Mouse (Mus musculus) liver, embryonic 14.5 days (tissue): Measurements from ENCODE around the gene Ptpn13. TPM values are rescaled to one million over a fixed set of nuclear protein-coding genes. Genes with fewer than 3 reads are reported as not detected.

Experiments
- ATAC-seq: fragments of 200-750 bp; cut with Nextera tagmentation; 2 replicates; pipeline ENCODE4 v1.8.0; 2017; ENCODE audit warnings: moderate number of reproducible peaks, mild to moderate bottlenecking, moderate library complexity; ENCODE audit not compliant: insufficient read depth
- DNase-seq, 3 experiments: peaks; one replicate each; pipeline ENCODE4 v3.0.0-alpha.2; 2012 to 2013; ENCODE audit warnings: low read depth in 3 of 3, low spot score in 3 of 3
- H3K27ac ChIP-seq: fragments of 300-500 bp; sonication (generic); 2 replicates; pipeline ENCODE4 v1.5.1; 2014; ENCODE audit warnings: moderate library complexity, mild to moderate bottlenecking, control low read depth, inconsistent platforms
- H3K27me3 ChIP-seq: fragments of 300-500 bp; sonication (generic); 2 replicates; pipeline ENCODE4 v1.6.1; 2014; ENCODE audit warnings: mild to moderate bottlenecking, low read length, moderate library complexity; ENCODE audit not compliant: control insufficient read depth, insufficient read depth
- H3K36me3 ChIP-seq: fragments of 300-500 bp; sonication (generic); replicated peaks from 2 replicates; pipeline ENCODE4 v1.6.1; 2014; ENCODE audit warnings: low read depth; ENCODE audit not compliant: control insufficient read depth, insufficient read depth
- H3K4me1 ChIP-seq, 2 experiments: fragments of 200-500 bp in 1 of 2; fragments of 300-500 bp in 1 of 2; sonication (generic) in 1 of 2; replicated peaks; 2 replicates each; pipeline ENCODE4 v1.6.1; 2012 to 2014; ENCODE audit warnings: antibody characterized with exemption in 1 of 2, inconsistent platforms in 1 of 2, low read length in 1 of 2; ENCODE audit not compliant: control insufficient read depth in 2 of 2, insufficient read depth in 2 of 2
- H3K4me2 ChIP-seq: fragments of 300-500 bp; sonication (generic); 2 replicates; pipeline ENCODE4 v1.6.1; 2014; ENCODE audit warnings: low read depth, mild to moderate bottlenecking, control low read depth, moderate library complexity
- H3K4me3 ChIP-seq, 2 experiments: fragments of 200-500 bp in 1 of 2; fragments of 300-500 bp in 1 of 2; sonication (generic) in 1 of 2; 2 replicates each; pipeline ENCODE4 v1.5.1; 2012 to 2014; ENCODE audit warnings: low read depth in 2 of 2, low read length in 2 of 2, mild to moderate bottlenecking in 2 of 2, control low read depth in 1 of 2, inconsistent platforms in 1 of 2, moderate library complexity in 1 of 2; ENCODE audit not compliant: insufficient read depth in 1 of 2
- H3K9ac ChIP-seq: fragments of 300-500 bp; sonication (generic); replicated peaks from 2 replicates; pipeline ENCODE4 v1.6.1; 2014; ENCODE audit warnings: mild to moderate bottlenecking, control low read depth, moderate library complexity
- H3K9me3 ChIP-seq: fragments of 300-500 bp; sonication (generic); 2 replicates; pipeline ENCODE4 v1.6.1; 2016; ENCODE audit warnings: low read length, mixed read lengths; ENCODE audit not compliant: control insufficient read depth
- CTCF ChIP-seq: IDR thresholded peaks from 2 replicates; pipeline ENCODE4 v1.5.1; 2016; ENCODE audit warnings: antibody characterized with exemption, low read depth, control low read depth
- EP300 ChIP-seq: IDR thresholded peaks from 2 replicates; pipeline ENCODE4 v1.6.1; 2016; ENCODE audit warnings: antibody characterized with exemption, low read depth
- WGBS: fragments of 180-500 bp; shearing (Covaris S2); extraction: QIAGEN DNeasy Blood & Tissue Kit; methylation state at CpG from one replicate; pipeline ENCODE4 v1.1.7; 2014; ENCODE audit not compliant: insufficient replicate concordance; 5-methylcytosine and 5-hydroxymethylcytosine counted together
- polyA plus RNA-seq, 2 experiments: library from polyadenylated mRNA; depleted of rRNA in 1 of 2; stranded (reverse) in 1 of 2; unstranded in 1 of 2; fragments of >200 nt; fragmentation: Nextera tagmentation in 1 of 2; extraction: Ambion mirVana in 1 of 2; gene quantifications; 2 replicates each; pipeline versions ENCODE4 v1.2.1 to v1.2.3; 2012 to 2014

Gene Ptpn13
- polyA plus RNA-seq, 2 experiments: 0.53 to 1.0 TPM

GRCm38 (mm10) chr5:103530214-103530613 is 105.2 kb downstream of the Ptpn13 start:
- WGBS: 67% methylated on average over 9 of the region's 9 CpGs

GRCm38 (mm10) chr5:103532841-103533390 is 107.9 kb downstream of the Ptpn13 start:
- TF ChIP-seq CTCF: no peak
- no peak for TF ChIP-seq EP300
- Histone ChIP-seq H3K27me3 (no peaks in the 10 kb centered on the region), H3K36me3 (no peaks in the 10 kb centered on the region), H3K9me3 (no peaks in the 10 kb centered on the region), H3K4me3 (no peak overlapping the region), H3K9ac (no peak overlapping the region), H3K27ac (no peak overlapping the region), H3K4me1 (no peaks in the 10 kb centered on the region), H3K4me2 (no peak overlapping the region)
- ATAC-seq (no peak), DNase-seq (no peak)
- WGBS: 77% methylated on average over 11 of the region's 11 CpGs

More at GRCm38 (mm10) chr5:103530214-103530613, 105.2 kb downstream of the Ptpn13 start:
- Histone ChIP-seq H3K9me3 (no peaks in the 10 kb centered on the region), H3K9ac (no peak overlapping the region), H3K36me3 (no peaks in the 10 kb centered on the region), H3K27me3 (no peaks in the 10 kb centered on the region), H3K4me2 (no peak overlapping the region), H3K4me3 (no peak overlapping the region), H3K4me1 (no peaks in the 10 kb centered on the region), H3K27ac (no peak overlapping the region)
- ATAC-seq (no peak), DNase-seq (no peak)
- TF ChIP-seq CTCF: no peak
- no peak for TF ChIP-seq EP300

GRCm38 (mm10) chr5:103534454-103534853 is 109.5 kb downstream of the Ptpn13 start:
- Histone ChIP-seq H3K9me3 (no peaks in the 10 kb centered on the region), H3K36me3 (no peaks in the 10 kb centered on the region), H3K9ac (no peak overlapping the region), H3K27ac (no peak overlapping the region), H3K4me3 (no peak overlapping the region), H3K27me3 (no peaks in the 10 kb centered on the region), H3K4me1 (no peaks in the 10 kb centered on the region), H3K4me2 (no peak overlapping the region)
- DNase-seq (no peak), ATAC-seq (no peak)
- WGBS: 50% methylated on average over 3 of the region's 3 CpGs
- TF ChIP-seq EP300 (no peak), CTCF (no peak)

- H3K27ac ChIP-seq: no peak overlapping the region
- WGBS: 68% methylated on average over 4 of the region's 4 CpGs
- TF ChIP-seq CTCF (no peak), EP300 (no peak)
- ATAC-seq: no peak
- no peak overlapping the region for H3K4me3 ChIP-seq
- H3K4me2 ChIP-seq: no peak overlapping the region
- H3K4me1 ChIP-seq: no peaks in the 10 kb centered on the region
- no peaks in the 10 kb centered on the region for H3K9me3 ChIP-seq
- no peaks in the 10 kb centered on the region for H3K36me3 ChIP-seq
- H3K27me3 ChIP-seq: no peaks in the 10 kb centered on the region
- DNase-seq: no peak
- no peak overlapping the region for H3K9ac ChIP-seq
Observed at GRCm38 (mm10) chr5:103537429-103537828, 112.4 kb downstream of the Ptpn13 start.

GRCm38 (mm10) chr5:103540612-103541011 is 115.6 kb downstream of the Ptpn13 start:
- Histone ChIP-seq H3K9ac (no peak overlapping the region), H3K4me3 (no peak overlapping the region), H3K27me3 (no peaks in the 10 kb centered on the region), H3K36me3 (no peaks in the 10 kb centered on the region), H3K4me1 (no peaks in the 10 kb centered on the region), H3K4me2 (no peak overlapping the region), H3K9me3 (no peaks in the 10 kb centered on the region), H3K27ac (no peak overlapping the region)
- TF ChIP-seq CTCF (no peak), EP300 (no peak)
- DNase-seq (no peak), ATAC-seq (no peak)
- WGBS: 68% methylated on average over 6 of the region's 6 CpGs
